Mouse (Mus musculus) thymus, adult 2 months (tissue): Measurements from ENCODE around the gene Endou.

Source experiments
- CTCF ChIP-seq: fragments of 200-500 bp; IDR thresholded peaks from 2 replicates; pipeline ENCODE4 v1.5.1; 2012; ENCODE audit warnings: mild to moderate bottlenecking, control low read depth, low read length, moderate library complexity, borderline replicate concordance; ENCODE audit not compliant: control insufficient read depth, poor library complexity, insufficient read depth; ENCODE audit errors: extremely low read depth
- POLR2A ChIP-seq: fragments of 200-500 bp; IDR thresholded peaks from 2 replicates; pipeline ENCODE4 v1.6.1; 2012; ENCODE audit warnings: mild to moderate bottlenecking, low read length, control low read depth, moderate library complexity; ENCODE audit not compliant: control insufficient read depth, poor library complexity, insufficient read depth; ENCODE audit errors: extremely low read depth

GRCm38 (mm10) chr15:97742600-97742999 lies 11.5 kb upstream of the Endou start:
- TF ChIP-seq CTCF (no peak), POLR2A (no peak)
